Mouse (Mus musculus) ES-E14 (cell line): ENCODE data around the gene Msi2. TPM values are rescaled to one million over a fixed set of nuclear protein-coding genes. Genes with fewer than 3 reads are reported as not detected.

Source experiments
- DNase-seq: peaks from one replicate; pipeline ENCODE4 v3.0.0-alpha.2; 2013; ENCODE audit warnings: low read depth, low spot score
- H3K27ac ChIP-seq: 2 replicates; pipeline ENCODE4 v1.5.1; 2012; ENCODE audit warnings: low read depth, mild to moderate bottlenecking, low read length, moderate library complexity, mixed read lengths; ENCODE audit not compliant: poor library complexity, insufficient read depth, severe bottlenecking
- H3K36me3 ChIP-seq: 2 replicates; pipeline ENCODE4 v1.6.1; 2012; ENCODE audit warnings: mild to moderate bottlenecking, low read length, moderate library complexity, mixed read lengths; ENCODE audit not compliant: control insufficient read depth, poor library complexity, insufficient read depth, severe bottlenecking
- H3K4me1 ChIP-seq, 2 experiments: fragments of 150-350 bp in 1 of 2; sonication (generic) in 1 of 2; 2 replicates each; pipeline ENCODE4 v1.6.1; 2012; ENCODE audit warnings: low read length in 2 of 2, mild to moderate bottlenecking in 1 of 2, mixed read lengths in 1 of 2; ENCODE audit not compliant: control insufficient read depth in 2 of 2, insufficient read depth in 2 of 2, poor library complexity in 1 of 2
- H3K4me3 ChIP-seq, 2 experiments: fragments of 150-350 bp in 1 of 2; sonication (generic) in 1 of 2; 2 replicates each; pipeline ENCODE4 v1.5.1; 2012; ENCODE audit warnings: low read length in 2 of 2, low read depth in 1 of 2, mild to moderate bottlenecking in 1 of 2, mixed read lengths in 1 of 2; ENCODE audit not compliant: insufficient read depth in 1 of 2, poor library complexity in 1 of 2, severe bottlenecking in 1 of 2
- H3K9ac ChIP-seq: 2 replicates; pipeline ENCODE4 v1.6.1; 2012; ENCODE audit warnings: low read depth, mild to moderate bottlenecking, low read length, mixed read lengths; ENCODE audit not compliant: poor library complexity, insufficient read depth, severe bottlenecking
- H3K9me3 ChIP-seq: fragments of 150-350 bp; sonication (generic); 2 replicates; pipeline ENCODE4 v1.6.1; 2012; ENCODE audit warnings: low read depth, mild to moderate bottlenecking, low read length; ENCODE audit not compliant: control insufficient read depth, insufficient read depth
- CHD2 ChIP-seq: IDR thresholded peaks from 2 replicates; pipeline ENCODE4 v1.6.1; 2014; ENCODE audit warnings: mild to moderate bottlenecking, low read depth, low read length, inconsistent platforms
- HCFC1 ChIP-seq: IDR thresholded peaks from 2 replicates; pipeline ENCODE4 v1.6.1; 2012; ENCODE audit warnings: low read length, inconsistent platforms, borderline replicate concordance; ENCODE audit not compliant: insufficient read depth
- MAFK ChIP-seq: IDR thresholded peaks from 2 replicates; pipeline ENCODE4 v1.6.1; 2014; ENCODE audit warnings: mild to moderate bottlenecking, low read depth, low read length, inconsistent platforms; ENCODE audit not compliant: insufficient read depth
- ZC3H11A ChIP-seq: IDR thresholded peaks from 2 replicates; pipeline ENCODE4 v1.6.1; 2012; ENCODE audit warnings: low read depth, mild to moderate bottlenecking, inconsistent platforms, low read length, borderline replicate concordance
- ZNF384 ChIP-seq: IDR thresholded peaks from 2 replicates; pipeline ENCODE4 v1.6.1; 2012; ENCODE audit warnings: low read depth, low read length, inconsistent platforms
- in situ Hi-C, 2 experiments: fragments of 600-800 bp; cut with MboI; formaldehyde crosslinking; loops; one replicate each; pipeline ENCODE4 v1.15.1; 2025; ENCODE audit warnings: low sequenced_read_pairs in 2 of 2, inconsistent platforms in 1 of 2; ENCODE audit not compliant: unreplicated experiment in 2 of 2
- total RNA-seq: library from RNA; depleted of rRNA; stranded (reverse); fragments of 300-350 nt; gene quantifications from 2 replicates; pipeline ENCODE4 v1.2.3, GENCODE M21; 2012

Gene Msi2
- total RNA-seq, 1 experiment: 66.4 TPM

- Histone ChIP-seq H3K36me3 (peaks cover 7% of the 10 kb centered on the region; the same call in 1 of the 2 replicates), H3K4me3 (no peak overlapping the region), H3K4me1 (peaks cover 7 to 15% of the 10 kb centered on the region in 2 experiments; a peak in 3 of 4 replicates), H3K9ac (no peak overlapping the region), H3K9me3 (no peaks in the 10 kb centered on the region), H3K27ac (no peak overlapping the region)
- TF ChIP-seq HCFC1: no peak
- TF ChIP-seq MAFK: no peak
- no peak for TF ChIP-seq CHD2
- no peak for TF ChIP-seq ZNF384
- TF ChIP-seq ZC3H11A: no peak
- no peak for DNase-seq
- in situ Hi-C loops: no loop called here
Measured at GRCm38 (mm10) chr11:88655786-88656185, 62.5 kb downstream of the Msi2 start.

GRCm38 (mm10) chr11:88655214-88655566, 63.1 kb downstream of the Msi2 start:
- TF ChIP-seq CHD2: no peak
- TF ChIP-seq ZNF384: no peak
- TF ChIP-seq ZC3H11A: no peak
- no peak for TF ChIP-seq HCFC1
- TF ChIP-seq MAFK: no peak
- in situ Hi-C loops: no loop called here
- H3K36me3 ChIP-seq: peaks cover 7% of the 10 kb centered on the region; the same call in 1 of the 2 replicates
- H3K4me3 ChIP-seq: no peak overlapping the region
- no peak overlapping the region for H3K27ac ChIP-seq
- no peaks in the 10 kb centered on the region for H3K9me3 ChIP-seq
- no peak overlapping the region for H3K9ac ChIP-seq
- DNase-seq: no peak
- peaks cover 7 to 15% of the 10 kb centered on the region in 2 experiments; a peak in 3 of 4 replicates for H3K4me1 ChIP-seq

- H3K27ac ChIP-seq: no peak overlapping the region
- H3K9ac ChIP-seq: no peak overlapping the region
- DNase-seq: no peak
- peaks cover 7 to 13% of the 10 kb centered on the region in 2 experiments; a peak in 3 of 4 replicates for H3K4me1 ChIP-seq
- no peak overlapping the region for H3K4me3 ChIP-seq
- in situ Hi-C loops: no loop called here
- TF ChIP-seq HCFC1: no peak
- peaks cover 7% of the 10 kb centered on the region; the same call in 1 of the 2 replicates for H3K36me3 ChIP-seq
- H3K9me3 ChIP-seq: no peaks in the 10 kb centered on the region
Measured at GRCm38 (mm10) chr11:88654391-88655213, 63.7 kb downstream of the Msi2 start.

GRCm38 (mm10) chr11:88650275-88650674, 68.0 kb downstream of the Msi2 start:
- H3K27ac ChIP-seq: no peak overlapping the region

More at GRCm38 (mm10) chr11:88650275-88650674, 68.0 kb downstream of the Msi2 start:
- Histone ChIP-seq H3K4me1 (peaks cover 2 to 4% of the 10 kb centered on the region in 2 experiments; a peak in 2 of 4 replicates), H3K9ac (no peak overlapping the region), H3K4me3 (no peak overlapping the region), H3K36me3 (peaks cover 14% of the 10 kb centered on the region), H3K9me3 (no peaks in the 10 kb centered on the region)
- no peak for DNase-seq
- TF ChIP-seq MAFK: no peak
- TF ChIP-seq CHD2: no peak
- no peak for TF ChIP-seq ZC3H11A
- TF ChIP-seq ZNF384: no peak
- TF ChIP-seq HCFC1: no peak
- in situ Hi-C loops: no loop called here
